Mouse (Mus musculus) 3T3-L1 (cell line): ENCODE measurements around the gene Adamts7.

Source experiments
- DNase-seq: peaks from one replicate; pipeline ENCODE4 v3.0.0-alpha.2; 2015; ENCODE audit warnings: low read depth, low spot score

Adamts7 gene

DNA sequence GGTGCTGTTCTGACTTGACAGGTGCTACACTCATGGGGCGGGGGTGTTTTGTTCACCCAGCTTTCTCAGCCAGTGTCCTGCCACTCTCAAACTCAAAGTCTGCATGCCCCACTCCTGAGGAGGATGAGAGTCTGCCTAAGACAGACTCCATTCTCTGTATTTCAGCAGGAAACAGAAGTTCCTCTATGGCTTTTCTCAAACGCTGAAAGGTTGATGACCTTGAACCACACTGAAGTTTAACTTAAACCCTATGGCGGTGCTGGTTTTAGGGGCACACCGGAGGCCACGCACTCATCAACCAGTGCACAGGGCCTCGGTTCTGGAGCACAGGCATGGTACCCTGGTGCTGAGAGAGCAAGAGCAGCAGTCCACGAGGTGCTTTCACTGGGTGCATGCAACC, 94.4 kb downstream of the Adamts7 start:
- DNase-seq, result no peak
